Mouse (Mus musculus) megakaryocyte, embryonic 14.5 days (primary cell): Measurements from ENCODE around the gene Snx32. TPM values are rescaled to one million over a fixed set of nuclear protein-coding genes. Genes with fewer than 3 reads are reported as not detected.

Experiments used
- H3K27me3 ChIP-seq: replicated peaks from 2 replicates; pipeline ENCODE3; 2012; ENCODE audit warnings: inconsistent platforms
- H3K36me3 ChIP-seq: replicated peaks from 2 replicates; pipeline ENCODE3; 2012; ENCODE audit warnings: low read length, inconsistent platforms, mixed read lengths
- H3K4me1 ChIP-seq: 2 replicates; pipeline ENCODE4 v1.6.1; 2012; ENCODE audit warnings: inconsistent platforms
- H3K4me3 ChIP-seq: replicated peaks from 2 replicates; pipeline ENCODE3; 2012; ENCODE audit warnings: moderate library complexity, mild to moderate bottlenecking, inconsistent platforms
- H3K9me3 ChIP-seq: 2 replicates; pipeline ENCODE4 v1.6.1; 2012; ENCODE audit warnings: inconsistent platforms
- FLI1 ChIP-seq: IDR thresholded peaks from 2 replicates; pipeline ENCODE4 v1.6.1; 2012; ENCODE audit warnings: low read length, inconsistent platforms, mixed read lengths
- GATA1 ChIP-seq: IDR thresholded peaks from 3 replicates; pipeline ENCODE4 v1.6.1; 2012; ENCODE audit warnings: mixed read lengths, low read length, inconsistent platforms, borderline replicate concordance
- polyA plus RNA-seq: library from polyadenylated mRNA; stranded (reverse); fragments of >175 nt; gene quantifications from 2 replicates; pipeline ENCODE4 v1.2.3, GENCODE M21; 2012; ENCODE audit warnings: low replicate concordance; ENCODE audit not compliant: insufficient read depth

Snx32 gene
- polyA plus RNA-seq, 1 experiment, result 3.6 TPM

DNA sequence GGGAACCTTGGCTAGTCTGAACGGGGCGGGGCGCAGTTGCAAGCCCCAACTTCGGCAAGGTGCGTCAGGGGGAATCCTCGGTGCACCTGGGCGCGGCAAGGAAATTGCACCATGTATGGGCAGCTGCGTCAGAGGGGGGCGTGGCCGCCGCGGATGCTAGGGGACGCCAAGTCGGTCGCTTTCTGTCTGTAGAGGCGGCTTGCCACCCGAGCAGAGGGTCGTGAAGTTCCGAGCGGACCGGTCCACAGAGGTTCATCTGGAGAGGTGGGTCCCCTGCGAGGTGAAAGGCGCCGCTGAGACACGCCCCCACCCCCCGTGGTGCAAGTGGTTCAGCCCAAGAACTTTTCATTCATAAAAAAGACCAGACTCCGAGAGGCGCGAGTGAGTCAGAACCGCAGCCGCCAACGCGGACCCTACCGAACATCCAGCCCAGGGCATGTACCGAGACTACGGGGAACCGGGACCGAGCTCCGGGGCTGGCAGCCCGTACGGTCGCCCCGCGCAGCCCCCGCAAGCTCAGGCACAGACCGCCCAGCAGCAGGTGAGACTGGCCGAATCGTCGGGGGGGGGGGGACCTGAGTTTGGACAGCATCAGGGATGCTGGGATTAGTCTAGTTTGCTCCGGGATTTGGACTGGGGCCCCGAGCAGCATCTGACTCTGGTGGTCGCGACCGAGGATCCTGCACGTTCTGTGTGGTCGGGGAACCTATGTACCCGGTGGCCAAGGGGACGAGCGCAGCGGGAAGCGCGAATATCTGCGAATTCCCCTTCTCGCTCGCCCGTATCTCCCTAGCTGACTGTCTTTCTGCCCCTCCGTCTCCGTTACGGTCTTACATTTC, 62.6 kb downstream of the Snx32 start, which contains the start of gene Fosl1:
Gene Fosl1 (plus strand): TSS at position 33 of the 839 bp plus-strand sequence.
- Histone ChIP-seq H3K36me3 (no peaks in the 10 kb centered on the region), H3K4me1 (peaks cover 51% of the 10 kb centered on the region), H3K4me3 (peak within 1 kb of the TSS; percentile 93), H3K27me3 (peaks cover 72% of the 10 kb centered on the region), H3K9me3 (no peaks in the 10 kb centered on the region)
- no peak for TF ChIP-seq GATA1
- TF ChIP-seq FLI1, result no peak

DNA sequence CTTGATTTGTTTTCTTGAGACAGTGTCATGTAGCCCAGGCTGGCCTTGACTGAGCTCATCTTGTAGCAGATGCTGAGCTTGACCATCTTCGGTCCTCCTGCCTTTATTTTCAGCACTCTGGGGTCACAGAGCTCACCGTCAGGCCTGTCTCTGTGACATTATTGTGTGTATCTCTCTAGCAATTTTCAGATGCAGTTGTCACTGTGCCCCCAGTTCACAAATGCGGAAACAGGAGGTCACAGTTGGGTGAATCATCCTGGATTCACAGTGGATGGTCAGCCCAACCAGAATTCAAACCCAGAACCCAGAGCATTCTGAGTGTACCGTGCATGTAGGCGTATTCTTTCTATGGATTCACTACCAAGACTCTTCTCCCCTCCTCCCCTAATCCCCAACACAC, 64.6 kb downstream of the Snx32 start:
- no peaks in the 10 kb centered on the region for H3K36me3 ChIP-seq
- no peaks in the 10 kb centered on the region for H3K9me3 ChIP-seq
- H3K27me3 ChIP-seq, result peaks cover 66% of the 10 kb centered on the region
- no peak for TF ChIP-seq FLI1
- no peak for TF ChIP-seq GATA1
- no peak overlapping the region for H3K4me3 ChIP-seq
- H3K4me1 ChIP-seq, result peaks cover 46% of the 10 kb centered on the region

DNA sequence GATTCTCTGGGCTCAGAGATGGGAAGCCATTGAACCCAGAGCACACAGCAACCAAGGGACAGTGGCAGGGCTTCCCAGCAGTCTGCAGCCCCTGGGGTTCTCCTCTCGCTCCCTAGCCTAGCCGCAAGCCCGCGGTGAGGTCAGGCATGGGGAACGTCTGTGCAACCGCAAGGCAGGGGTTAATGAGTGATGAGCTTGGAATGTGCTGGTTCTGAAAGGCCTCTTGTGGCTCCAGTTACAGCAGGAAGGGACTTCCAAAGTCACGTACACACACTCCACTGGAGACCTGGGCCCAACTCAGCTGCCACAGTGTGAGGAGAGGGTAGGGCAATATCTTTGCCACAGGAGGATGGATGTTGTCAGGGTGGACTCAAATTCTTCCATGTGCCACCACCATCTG, 65.4 kb downstream of the Snx32 start:
- Histone ChIP-seq H3K27me3 (peaks cover 63% of the 10 kb centered on the region), H3K9me3 (peaks cover 7% of the 10 kb centered on the region), H3K36me3 (no peaks in the 10 kb centered on the region), H3K4me1 (peaks cover 40% of the 10 kb centered on the region), H3K4me3 (no peak overlapping the region)
- no peak for TF ChIP-seq FLI1
- TF ChIP-seq GATA1, result no peak

GRCm38 (mm10) chr19:5444371-5444908, 65.9 kb downstream of the Snx32 start:
- no peak for TF ChIP-seq FLI1
- no peaks in the 10 kb centered on the region for H3K36me3 ChIP-seq
- H3K4me1 ChIP-seq, result peaks cover 35% of the 10 kb centered on the region
- peaks cover 11% of the 10 kb centered on the region for H3K9me3 ChIP-seq
- H3K27me3 ChIP-seq, result peaks cover 58% of the 10 kb centered on the region
- no peak overlapping the region for H3K4me3 ChIP-seq

Other genes with a start within 250 kb of the Snx32 start
- 40.2 and 130 TPM in 2 replicates for gene Pacs1, start 237.4 kb downstream of the Snx32 start, polyA plus RNA-seq
- 158 and 268 TPM in 2 replicates for gene Sf3b2, start 215.1 kb downstream of the Snx32 start, polyA plus RNA-seq
- not detected in 2 replicates for gene Gal3st3, start 212.2 kb downstream of the Snx32 start, polyA plus RNA-seq
- not detected in 2 replicates for gene Catsper1, start 174.8 kb downstream of the Snx32 start, polyA plus RNA-seq
- gene Cst6, start 161.0 kb downstream of the Snx32 start, polyA plus RNA-seq, result 0.54 and 9.2 TPM in 2 replicates
- gene Eif1ad, start 143.8 kb downstream of the Snx32 start, polyA plus RNA-seq, result 4.8 and 48.1 TPM in 2 replicates
- 21.6 and 178 TPM in 2 replicates for gene Banf1, start 143.4 kb downstream of the Snx32 start, polyA plus RNA-seq
- gene Sart1, start 121.8 kb downstream of the Snx32 start, polyA plus RNA-seq, result 44.3 and 152 TPM in 2 replicates
- 2.6 TPM in 1 of 2 replicates, not detected in the other for gene Tsga10ip, start 108.0 kb downstream of the Snx32 start, polyA plus RNA-seq
- 369 and 449 TPM in 2 replicates for gene Drap1, start 85.6 kb downstream of the Snx32 start, polyA plus RNA-seq
- 100 and 136 TPM in 2 replicates for gene AI837181, start 85.4 kb downstream of the Snx32 start, polyA plus RNA-seq
- gene Fosl1, start 63.0 kb downstream of the Snx32 start, polyA plus RNA-seq, result 4.3 TPM in 1 of 2 replicates, not detected in the other
- 4.9 and 12.3 TPM in 2 replicates for gene Ccdc85b, start 52.6 kb downstream of the Snx32 start, polyA plus RNA-seq
- 25.9 and 134 TPM in 2 replicates for gene Fibp, start 49.9 kb downstream of the Snx32 start, polyA plus RNA-seq
- not detected in 2 replicates for gene Ctsw, start 42.0 kb downstream of the Snx32 start, polyA plus RNA-seq
- gene Efemp2, start 36.6 kb downstream of the Snx32 start, polyA plus RNA-seq, result 2.0 TPM in 1 of 2 replicates, not detected in the other
- gene Mus81, start 22.1 kb downstream of the Snx32 start, polyA plus RNA-seq, result 40.1 and 41.1 TPM in 2 replicates
- 2,588 and 4,768 TPM in 2 replicates for gene Cfl1, start 20.1 kb downstream of the Snx32 start, polyA plus RNA-seq
- gene 1700020D05Rik, start 6.8 kb downstream of the Snx32 start, polyA plus RNA-seq, result not detected in 2 replicates
- not detected in 2 replicates for gene Ovol1, start 50.1 kb upstream of the Snx32 start, polyA plus RNA-seq
- 23.7 and 35.2 TPM in 2 replicates for gene Ap5b1, start 57.5 kb upstream of the Snx32 start, polyA plus RNA-seq
- 356 and 520 TPM in 2 replicates for gene Rnaseh2c, start 91.3 kb upstream of the Snx32 start, polyA plus RNA-seq
- gene Kat5, start 99.7 kb upstream of the Snx32 start, polyA plus RNA-seq, result 26.7 and 57.5 TPM in 2 replicates
- gene Rela, start 126.9 kb upstream of the Snx32 start, polyA plus RNA-seq, result 105 and 119 TPM in 2 replicates
- 116 and 134 TPM in 2 replicates for gene Sipa1, start 153.2 kb upstream of the Snx32 start, polyA plus RNA-seq
- 156 and 158 TPM in 2 replicates for gene Map3k11, start 178.2 kb upstream of the Snx32 start, polyA plus RNA-seq
- gene Pcnx3, start 178.4 kb upstream of the Snx32 start, polyA plus RNA-seq, result 161 and 607 TPM in 2 replicates
- not detected in 2 replicates for gene Kcnk7, start 193.8 kb upstream of the Snx32 start, polyA plus RNA-seq
- gene Ehbp1l1, start 215.8 kb upstream of the Snx32 start, polyA plus RNA-seq, result 203 and 207 TPM in 2 replicates
- 84.3 and 173 TPM in 2 replicates for gene Fam89b, start 219.1 kb upstream of the Snx32 start, polyA plus RNA-seq
- 1.3 and 7.9 TPM in 2 replicates for gene Ltbp3, start 230.4 kb upstream of the Snx32 start, polyA plus RNA-seq